Mouse (Mus musculus): ENCODE data around the gene Opcml.

The Opcml gene

GRCm38 (mm10) chr9:28432159-28432558 is 641.6 kb downstream of the Opcml start:
- no peak for DNase-seq (ENCODE audit: low read depth, low spot score)

- DNase-seq (ENCODE audit: low read depth, low spot score): no peak
Measured at GRCm38 (mm10) chr9:28438752-28439151, 648.2 kb downstream of the Opcml start.

GRCm38 (mm10) chr9:28439433-28440191 is 649.0 kb downstream of the Opcml start:
- no peak for DNase-seq (ENCODE audit: low read depth, low spot score)

GRCm38 (mm10) chr9:28440192-28440795 is 649.7 kb downstream of the Opcml start:
- DNase-seq (ENCODE audit: low read depth, low spot score): no peak

- no peak for DNase-seq (ENCODE audit: low read depth, low spot score)
Measured at GRCm38 (mm10) chr9:28444485-28444884, 653.9 kb downstream of the Opcml start.

GRCm38 (mm10) chr9:28444972-28445371 is 654.4 kb downstream of the Opcml start:
- DNase-seq (ENCODE audit: low read depth, low spot score): no peak

- no peak for DNase-seq (ENCODE audit: low read depth, low spot score)
Measured at GRCm38 (mm10) chr9:28445863-28446262, 655.3 kb downstream of the Opcml start.

GRCm38 (mm10) chr9:28446278-28447064 is 655.9 kb downstream of the Opcml start:
- DNase-seq (ENCODE audit: low read depth, low spot score): no peak

- DNase-seq (ENCODE audit: low read depth, low spot score): no peak
Measured at GRCm38 (mm10) chr9:28452509-28452908, 661.9 kb downstream of the Opcml start.

- DNase-seq (ENCODE audit: low read depth, low spot score): no peak
Measured at GRCm38 (mm10) chr9:28453062-28453461, 662.5 kb downstream of the Opcml start.

- no peak for DNase-seq (ENCODE audit: low read depth, low spot score)
Measured at GRCm38 (mm10) chr9:28457982-28458770, 667.6 kb downstream of the Opcml start.

- DNase-seq (ENCODE audit: low read depth, low spot score): no peak
Measured at GRCm38 (mm10) chr9:28463622-28464021, 673.0 kb downstream of the Opcml start.

GRCm38 (mm10) chr9:28469419-28469818 is 678.8 kb downstream of the Opcml start:
- DNase-seq (ENCODE audit: low read depth, low spot score): no peak

GRCm38 (mm10) chr9:28471501-28471900 is 680.9 kb downstream of the Opcml start:
- no peak for DNase-seq (ENCODE audit: low read depth, low spot score)

GRCm38 (mm10) chr9:28474586-28474985 is 684.0 kb downstream of the Opcml start:
- DNase-seq (ENCODE audit: low read depth, low spot score): no peak

- DNase-seq (ENCODE audit: low read depth, low spot score): no peak
Measured at GRCm38 (mm10) chr9:28481261-28481660, 690.7 kb downstream of the Opcml start.

GRCm38 (mm10) chr9:28488499-28488898 is 697.9 kb downstream of the Opcml start:
- DNase-seq (ENCODE audit: low read depth, low spot score): no peak

GRCm38 (mm10) chr9:28489828-28490227 is 699.3 kb downstream of the Opcml start:
- no peak for DNase-seq (ENCODE audit: low read depth, low spot score)

- DNase-seq (ENCODE audit: low read depth, low spot score): no peak
Measured at GRCm38 (mm10) chr9:28490410-28490809, 699.8 kb downstream of the Opcml start.

- no peak for DNase-seq (ENCODE audit: low read depth, low spot score)
Measured at GRCm38 (mm10) chr9:28499841-28500794, 709.5 kb downstream of the Opcml start.

GRCm38 (mm10) chr9:28513905-28514304 is 723.3 kb downstream of the Opcml start:
- DNase-seq (ENCODE audit: low read depth, low spot score): no peak

Measured in retina, adult 2 months (tissue).